Mouse (Mus musculus) erythroblast, embryonic 14.5 days (primary cell): ENCODE results near the gene Foxo1.

Experiments used
- GATA1 ChIP-seq: IDR thresholded peaks from 2 replicates; pipeline ENCODE4 v1.6.1; 2012; ENCODE audit warnings: low read length, inconsistent platforms, mixed read lengths
- TAL1 ChIP-seq: IDR thresholded peaks from 3 replicates; pipeline ENCODE4 v1.6.1; 2012; ENCODE audit warnings: low read length, inconsistent platforms, mixed read lengths

- TF ChIP-seq GATA1 = no peak
- no peak for TF ChIP-seq TAL1
Measured at GRCm38 (mm10) chr3:52258532-52258931, 9.6 kb upstream of the Foxo1 start.
